Mouse (Mus musculus): ENCODE data around the gene Cebpb. TPM values are rescaled to one million over a fixed set of nuclear protein-coding genes. Genes with fewer than 3 reads are reported as not detected.
A peak's percentile ranks its signal among the peaks of the same experiment; 100 is the strongest.
"Not testable (repeated sequence)": the region's sequence is repeated elsewhere in the genome, so short reads cannot be mapped to it uniquely, and the experiment has no call there.

Gene Cebpb
- polyA plus RNA-seq (2012; rRNA removed): 194 and 386 TPM in 2 replicates

- WGBS: 1% methylated on average over 146 of the region's 147 CpGs
- TF ChIP-seq POLR2A (IDR thresholded peaks at IDR 0.05; ENCODE audit: low read depth, low read length): peak; percentile 97
- TF ChIP-seq CTCF (IDR thresholded peaks at IDR 0.05; ENCODE audit: extremely low read depth, insufficient read length, insufficient replicate concordance, low read depth, low read length): peak; percentile 62
- H3K27ac ChIP-seq (ENCODE audit: insufficient read depth, low read depth, low read length): peak within 1 kb of the TSS; percentile 93
- peak within 1 kb of the TSS; percentile 91 for H3K4me3 ChIP-seq (ENCODE audit: low read depth, low read length)
- peaks cover 10% of the 10 kb centered on the region; the same call in 1 of the 2 replicates for H3K36me3 ChIP-seq (ENCODE audit: control insufficient read depth, insufficient read depth, low read length)
- H3K4me1 ChIP-seq (ENCODE audit: control insufficient read depth, insufficient read depth, insufficient read length, low read length): peaks cover 32% of the 10 kb centered on the region
- no peaks in the 10 kb centered on the region for H3K27me3 ChIP-seq (ENCODE audit: control insufficient read depth, insufficient read depth, low read length)
Measured at GRCm38 (mm10) chr2:167688498-167689451, at the start of gene Cebpb. TSS of gene Cebpb (plus strand) at chr2:167688915.

- WGBS: 87% methylated on average over 3 of the region's 3 CpGs
- H3K27ac ChIP-seq (ENCODE audit: insufficient read depth, low read depth, low read length): no peak overlapping the region
- no peak overlapping the region for H3K4me3 ChIP-seq (ENCODE audit: low read depth, low read length)
- 0 out of 2 replicates have a peak, but pooled peaks cover 4% of the 10 kb centered on the region for H3K36me3 ChIP-seq (ENCODE audit: control insufficient read depth, insufficient read depth, low read length)
- no peaks in the 10 kb centered on the region for H3K27me3 ChIP-seq (ENCODE audit: control insufficient read depth, insufficient read depth, low read length)
- H3K4me1 ChIP-seq (ENCODE audit: control insufficient read depth, insufficient read depth, insufficient read length, low read length): peaks cover 8% of the 10 kb centered on the region; the same call in 1 of the 2 replicates
- TF ChIP-seq CTCF (IDR thresholded peaks at IDR 0.05; ENCODE audit: extremely low read depth, insufficient read length, insufficient replicate concordance, low read depth, low read length): peak; percentile 48; the same call in 1 of the 2 replicates
- no peak for TF ChIP-seq POLR2A (IDR thresholded peaks at IDR 0.05; ENCODE audit: low read depth, low read length)
Measured at GRCm38 (mm10) chr2:167640279-167640678, 48.4 kb upstream of the Cebpb start.

- no peak overlapping the region for H3K4me3 ChIP-seq (ENCODE audit: low read depth, low read length)
- H3K27ac ChIP-seq (ENCODE audit: insufficient read depth, low read depth, low read length): no peak overlapping the region
- peaks cover 8% of the 10 kb centered on the region; the same call in 1 of the 2 replicates for H3K4me1 ChIP-seq (ENCODE audit: control insufficient read depth, insufficient read depth, insufficient read length, low read length)
- TF ChIP-seq CTCF (IDR thresholded peaks at IDR 0.05; ENCODE audit: extremely low read depth, insufficient read length, insufficient replicate concordance, low read depth, low read length) (peak; percentile 84), POLR2A (IDR thresholded peaks at IDR 0.05; ENCODE audit: low read depth, low read length) (no peak)
- H3K27me3 ChIP-seq (ENCODE audit: control insufficient read depth, insufficient read depth, low read length): no peaks in the 10 kb centered on the region
- WGBS: 29% methylated on average over 8 of the region's 8 CpGs
- H3K36me3 ChIP-seq (ENCODE audit: control insufficient read depth, insufficient read depth, low read length): 0 out of 2 replicates have a peak, but pooled peaks cover 4% of the 10 kb centered on the region
Measured at GRCm38 (mm10) chr2:167641337-167641736, 47.4 kb upstream of the Cebpb start.

GRCm38 (mm10) chr2:167642164-167642563, 46.6 kb upstream of the Cebpb start:
- H3K4me1 ChIP-seq (ENCODE audit: control insufficient read depth, insufficient read depth, insufficient read length, low read length): peaks cover 8% of the 10 kb centered on the region; the same call in 1 of the 2 replicates
- no peak overlapping the region for H3K4me3 ChIP-seq (ENCODE audit: low read depth, low read length)
- TF ChIP-seq POLR2A (IDR thresholded peaks at IDR 0.05; ENCODE audit: low read depth, low read length) (no peak), CTCF (IDR thresholded peaks at IDR 0.05; ENCODE audit: extremely low read depth, insufficient read length, insufficient replicate concordance, low read depth, low read length) (no peak)
- 75% methylated on average over 6 of the region's 6 CpGs for WGBS
- 0 out of 2 replicates have a peak, but pooled peaks cover 5% of the 10 kb centered on the region for H3K27me3 ChIP-seq (ENCODE audit: control insufficient read depth, insufficient read depth, low read length)
- H3K27ac ChIP-seq (ENCODE audit: insufficient read depth, low read depth, low read length): no peak overlapping the region
- H3K36me3 ChIP-seq (ENCODE audit: control insufficient read depth, insufficient read depth, low read length): 0 out of 2 replicates have a peak, but pooled peaks cover 4% of the 10 kb centered on the region

- 84% methylated on average over 13 of the region's 13 CpGs for WGBS
- H3K27me3 ChIP-seq (ENCODE audit: control insufficient read depth, insufficient read depth, low read length); H3K4me1 ChIP-seq (ENCODE audit: control insufficient read depth, insufficient read depth, insufficient read length, low read length); H3K27ac ChIP-seq (ENCODE audit: insufficient read depth, low read depth, low read length); H3K4me3 ChIP-seq (ENCODE audit: low read depth, low read length); H3K36me3 ChIP-seq (ENCODE audit: control insufficient read depth, insufficient read depth, low read length): not testable (repeated sequence)
Measured at GRCm38 (mm10) chr2:167643356-167644052, 45.2 kb upstream of the Cebpb start.

GRCm38 (mm10) chr2:167646411-167646810, 42.3 kb upstream of the Cebpb start:
- Histone ChIP-seq H3K27me3 (ENCODE audit: control insufficient read depth, insufficient read depth, low read length) (peaks cover 11% of the 10 kb centered on the region; the same call in 1 of the 2 replicates), H3K4me3 (ENCODE audit: low read depth, low read length) (no peak overlapping the region), H3K36me3 (ENCODE audit: control insufficient read depth, insufficient read depth, low read length) (0 out of 2 replicates have a peak, but pooled peaks cover 4% of the 10 kb centered on the region), H3K27ac (ENCODE audit: insufficient read depth, low read depth, low read length) (no peak overlapping the region), H3K4me1 (ENCODE audit: control insufficient read depth, insufficient read depth, insufficient read length, low read length) (peaks cover 5% of the 10 kb centered on the region; the same call in 1 of the 2 replicates)
- TF ChIP-seq CTCF (IDR thresholded peaks at IDR 0.05; ENCODE audit: extremely low read depth, insufficient read length, insufficient replicate concordance, low read depth, low read length) (0 out of 2 replicates have a peak, but pooled peaks have one; percentile 3), POLR2A (IDR thresholded peaks at IDR 0.05; ENCODE audit: low read depth, low read length) (no peak)
- 91% methylated on average over 4 of the region's 4 CpGs for WGBS

Measured in small intestine, adult 2 months (tissue).